Mouse (Mus musculus) urinary bladder, postnatal 10 days (tissue): ENCODE data around the gene Myh11.

ENCODE experiments used
- DNase-seq: peaks from one replicate; pipeline ENCODE4 v3.0.0; 2022; ENCODE audit warnings: low spot score

The Myh11 gene

DNA sequence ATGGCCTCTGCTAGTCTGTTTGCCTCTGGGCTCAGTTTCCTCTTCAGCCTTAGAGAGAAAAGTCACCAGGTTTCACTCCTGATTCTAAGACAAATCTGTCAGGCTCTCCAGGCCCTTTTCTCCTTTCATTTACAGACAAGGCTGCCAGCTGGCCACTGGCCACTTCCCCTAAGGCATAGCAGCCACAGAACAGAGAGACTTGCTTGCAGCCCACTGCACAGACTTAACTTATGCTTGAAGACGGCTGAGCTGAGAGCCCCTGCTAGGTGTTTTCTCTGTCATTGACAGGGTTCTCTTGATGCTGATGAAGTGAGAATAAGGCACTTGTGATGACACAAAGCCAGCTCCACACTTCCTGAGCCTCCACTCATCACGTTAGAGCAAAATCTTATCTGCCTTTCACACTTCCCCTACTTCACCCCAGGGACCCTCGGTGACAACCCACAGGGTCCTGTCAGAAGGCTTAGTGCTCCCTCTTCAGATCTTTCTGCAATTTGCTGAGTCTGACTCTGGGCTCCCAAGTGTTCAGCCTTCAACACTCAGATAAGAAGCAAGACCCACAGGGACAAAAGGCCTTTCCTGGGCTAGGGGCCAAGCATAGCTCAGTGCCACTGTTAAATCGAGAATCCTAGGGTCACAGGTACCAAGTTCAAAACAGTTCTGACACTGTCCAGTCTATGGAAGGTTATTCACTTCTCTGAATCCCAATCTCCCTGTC lies 25.8 kb downstream of the Myh11 start:
- DNase-seq: no peak

DNA sequence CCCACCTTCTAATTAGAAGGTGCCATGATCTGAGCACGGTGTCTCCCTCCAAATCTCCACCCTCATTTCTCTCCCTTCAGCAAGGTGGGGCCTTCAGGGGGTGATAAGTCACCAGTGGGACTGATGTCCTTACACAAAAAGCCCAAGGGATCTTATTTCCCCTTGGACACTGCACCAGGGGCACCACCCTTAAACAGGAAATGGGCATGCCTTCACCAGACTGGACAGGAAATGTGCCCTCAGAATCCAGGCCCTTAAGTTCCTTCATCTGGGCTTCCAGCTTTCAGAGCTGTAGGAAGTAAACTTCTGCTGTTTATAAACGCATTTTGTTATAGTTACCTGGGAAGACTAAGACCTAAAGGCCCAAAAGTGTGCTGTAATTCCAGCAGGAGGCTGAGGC lies 26.7 kb downstream of the Myh11 start:
- no peak for DNase-seq

DNA sequence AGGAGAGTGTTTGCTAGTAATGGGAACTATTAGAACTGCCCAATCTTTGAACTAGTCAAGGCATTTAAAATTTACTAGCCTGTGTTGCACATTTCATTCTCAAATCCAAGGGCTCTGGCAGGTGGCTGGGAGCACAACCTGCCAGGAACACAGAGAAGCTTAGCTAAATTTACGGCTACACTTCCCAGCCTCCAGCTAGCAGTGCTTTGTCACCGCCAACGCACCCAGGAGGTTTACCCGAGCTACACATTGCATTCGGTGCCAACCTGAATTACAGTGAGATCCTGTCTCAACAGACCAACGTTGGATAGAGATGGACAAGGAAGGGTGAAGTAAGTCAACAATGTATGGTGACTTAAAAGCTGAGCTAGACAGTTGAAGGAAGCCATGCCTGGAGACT lies 27.9 kb downstream of the Myh11 start:
- no peak for DNase-seq

DNA sequence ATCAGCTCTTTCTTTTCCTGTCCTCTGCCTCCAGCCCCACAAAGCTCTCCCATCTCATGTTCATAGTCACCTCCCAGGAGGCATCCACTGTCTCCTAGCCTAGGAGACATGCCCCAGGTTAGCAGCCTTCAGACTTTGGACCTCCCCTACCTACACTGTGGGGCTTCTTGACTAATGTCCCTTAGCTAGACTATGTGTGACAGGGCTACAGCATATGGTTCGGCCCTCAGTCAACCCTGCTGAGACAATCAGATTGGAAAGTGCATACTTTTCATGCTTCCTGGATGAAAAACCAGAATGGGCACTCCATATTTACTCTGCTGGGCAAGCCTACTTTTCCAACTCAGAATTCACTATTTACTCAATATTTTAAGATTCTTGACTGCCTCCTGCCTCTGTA lies 28.8 kb downstream of the Myh11 start:
- DNase-seq: no peak

DNA sequence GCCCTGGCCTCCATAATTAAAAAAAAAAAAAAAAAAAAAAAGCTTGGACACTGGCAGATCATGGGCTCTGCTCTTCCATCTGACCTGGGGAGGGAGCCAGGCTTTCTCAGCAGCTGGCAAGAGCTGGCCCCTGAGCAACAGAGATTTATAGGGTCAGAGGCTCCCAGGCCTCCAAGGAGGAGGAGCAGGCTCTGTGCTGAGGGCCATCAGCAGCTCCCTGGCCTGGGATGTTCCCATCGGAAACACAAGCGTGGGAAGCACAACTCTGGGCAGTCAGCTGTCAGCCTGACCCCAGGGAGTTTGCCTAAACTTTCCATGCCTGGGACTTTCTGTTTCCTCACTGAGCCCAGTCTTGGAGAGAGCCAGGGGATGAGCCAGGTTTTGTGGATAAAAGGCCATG lies 32.3 kb downstream of the Myh11 start:
- DNase-seq: no peak

DNA sequence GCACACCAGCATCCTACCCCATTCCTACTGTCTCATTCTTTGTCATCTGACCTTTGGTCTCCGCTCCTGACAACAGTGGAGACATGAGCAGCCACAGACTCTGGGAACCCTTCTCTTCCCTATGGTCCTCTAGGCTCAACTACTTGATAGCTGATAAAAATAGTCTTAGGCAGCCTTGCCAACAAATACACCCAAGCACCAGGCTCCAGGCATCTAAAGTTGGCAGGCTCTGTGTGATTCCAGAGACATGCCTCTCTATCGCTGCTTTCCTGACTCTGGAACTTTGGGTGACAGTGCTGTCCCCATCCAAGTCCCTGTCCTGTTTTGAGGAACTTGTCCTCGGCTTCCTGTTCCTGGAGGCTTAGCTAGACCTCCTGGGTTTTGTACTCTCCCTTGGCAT lies 37.6 kb downstream of the Myh11 start:
- DNase-seq: no peak

DNA sequence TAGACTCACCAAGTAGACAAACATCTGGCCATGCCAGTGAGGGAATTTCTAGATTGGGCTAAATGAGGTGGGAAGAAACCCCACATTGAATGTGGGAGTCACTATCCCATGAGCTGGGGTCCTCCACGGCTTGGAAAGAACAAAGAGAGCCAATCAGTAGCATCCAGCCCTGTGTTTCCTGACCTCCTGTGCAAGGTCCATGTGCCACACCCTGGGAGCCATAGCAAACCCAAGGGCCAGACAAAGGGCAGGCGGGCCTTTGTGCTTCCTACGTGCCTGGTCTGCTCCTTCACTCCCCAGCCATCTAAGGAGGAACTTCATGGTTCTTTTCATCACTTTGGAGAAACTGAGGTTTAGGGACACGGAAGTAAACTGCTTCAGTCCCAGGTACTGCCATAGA lies 38.3 kb downstream of the Myh11 start:
- DNase-seq: no peak

DNA sequence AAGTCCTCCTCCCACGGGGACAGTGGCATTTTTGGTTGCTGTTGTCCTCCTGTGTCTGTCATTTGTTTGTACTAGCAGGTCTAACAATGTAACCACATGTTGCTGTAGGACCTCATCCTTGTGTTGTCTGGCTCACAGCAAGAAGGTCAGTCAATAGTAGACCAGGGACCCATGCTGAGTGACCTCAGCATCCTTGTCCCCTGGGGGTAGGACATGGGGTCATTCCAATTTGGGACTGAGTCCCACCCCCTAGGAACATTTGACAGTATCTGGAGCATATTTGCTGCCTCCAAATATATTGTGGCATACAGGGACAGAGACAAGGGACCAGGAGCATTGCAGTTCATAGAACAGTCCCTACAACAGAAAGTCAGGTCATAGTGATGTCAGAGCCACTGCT lies 41.3 kb downstream of the Myh11 start:
- DNase-seq: no peak

DNA sequence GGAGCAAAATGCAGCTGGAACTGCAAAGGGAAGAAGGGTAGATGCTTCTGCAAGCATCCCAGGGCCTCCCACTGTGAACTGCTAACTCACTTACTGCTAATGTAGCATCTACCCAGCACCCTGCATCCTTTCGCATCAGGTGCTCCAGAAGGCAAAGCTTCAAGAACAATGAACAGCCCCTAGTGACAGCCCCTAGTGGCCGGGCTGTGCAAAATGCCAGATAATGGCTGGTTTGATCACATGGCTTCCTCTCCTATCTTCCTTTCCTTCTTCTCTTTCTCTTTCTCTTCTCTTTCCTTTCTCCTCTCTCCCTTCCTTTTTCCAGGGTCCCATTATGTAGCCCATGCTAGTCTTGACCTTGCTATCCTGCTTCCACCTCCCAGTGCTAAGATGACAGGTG lies 48.6 kb downstream of the Myh11 start:
- no peak for DNase-seq

DNA sequence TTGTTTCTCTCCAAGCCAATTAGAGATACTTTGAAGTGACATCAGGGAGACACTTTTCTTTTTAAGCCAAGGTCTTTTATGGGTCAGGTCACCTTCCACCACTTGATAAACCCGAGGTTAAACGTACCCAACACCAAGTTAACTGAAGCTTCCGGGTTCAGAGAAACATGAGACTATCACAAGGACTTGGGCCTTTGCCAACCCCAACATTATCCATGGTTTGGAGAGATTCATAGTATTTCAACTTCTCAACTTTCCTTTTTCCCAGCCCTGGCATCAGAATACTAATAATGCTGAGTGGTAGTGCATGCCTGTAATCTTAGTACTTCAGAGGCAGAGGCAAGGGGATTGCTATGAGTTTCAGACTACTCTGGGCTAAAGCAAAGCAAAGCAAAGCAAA lies 49.1 kb downstream of the Myh11 start:
- no peak for DNase-seq

DNA sequence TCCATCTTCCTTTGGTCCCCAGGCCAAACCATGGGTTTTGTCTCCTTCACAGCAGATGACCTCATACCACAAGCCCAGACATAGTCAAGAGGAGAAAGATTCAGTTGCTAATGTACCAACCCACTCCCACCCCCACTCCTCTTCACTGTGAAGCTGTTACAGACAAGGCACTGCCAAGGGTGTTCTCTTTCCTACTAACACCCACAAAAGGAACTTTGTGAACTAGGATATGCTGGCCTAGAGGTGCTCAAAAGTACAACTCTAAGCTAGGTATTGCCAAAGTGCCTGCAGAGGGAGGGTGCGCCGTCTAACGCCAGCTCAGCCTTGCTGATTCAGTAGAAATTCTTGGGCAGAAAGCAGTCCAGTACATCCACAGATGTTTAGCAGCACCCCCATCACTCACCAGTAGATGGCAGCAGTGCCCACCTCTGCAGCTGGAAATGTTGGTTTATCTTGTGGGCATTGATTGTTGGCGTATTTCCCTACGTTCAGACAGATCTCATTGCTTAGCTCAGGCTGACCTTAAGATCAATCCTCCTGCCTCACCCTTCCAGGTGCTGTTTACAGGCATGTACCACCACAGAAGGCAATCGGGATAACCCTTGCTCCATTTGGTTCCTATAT lies 54.0 kb downstream of the Myh11 start:
- no peak for DNase-seq

DNA sequence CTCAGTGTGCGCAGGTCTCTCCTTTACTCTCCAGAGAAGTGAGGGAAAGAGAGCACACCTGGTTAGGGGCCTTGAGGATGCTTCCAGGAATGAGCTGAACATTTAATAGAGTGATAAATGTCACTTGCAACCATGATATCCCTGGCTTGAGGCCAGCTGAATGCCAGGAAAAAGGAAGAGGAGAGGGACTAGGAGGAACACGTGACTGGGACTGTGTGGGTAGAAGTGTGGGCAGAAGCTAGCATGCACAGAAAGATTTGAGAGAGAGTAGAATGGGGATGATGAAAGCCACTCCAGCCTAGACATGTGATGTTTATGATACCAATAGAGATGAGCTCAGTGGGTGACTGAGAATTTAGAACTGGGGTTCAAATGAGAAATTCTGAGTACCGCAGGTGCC lies 76.0 kb downstream of the Myh11 start:
- DNase-seq: no peak

DNA sequence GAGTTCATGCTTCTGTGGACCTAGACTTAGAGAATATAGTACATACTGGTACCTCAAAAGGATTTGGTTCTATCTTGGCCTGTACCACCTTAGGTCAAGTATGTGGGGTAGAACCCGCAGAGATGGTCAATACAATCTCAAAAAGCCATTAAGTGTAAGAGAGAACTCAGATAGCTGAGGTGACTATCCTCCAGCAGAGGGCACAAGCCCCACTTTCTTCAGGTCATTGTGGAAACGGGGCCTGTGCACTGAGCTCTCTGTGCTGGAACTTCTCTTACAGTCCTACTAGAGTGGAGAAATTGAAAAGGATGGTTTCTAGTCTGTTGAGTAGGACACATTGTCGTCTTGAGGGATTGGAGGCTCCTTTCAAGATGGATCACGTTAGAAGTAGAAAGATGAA lies 92.4 kb downstream of the Myh11 start:
- no peak for DNase-seq

DNA sequence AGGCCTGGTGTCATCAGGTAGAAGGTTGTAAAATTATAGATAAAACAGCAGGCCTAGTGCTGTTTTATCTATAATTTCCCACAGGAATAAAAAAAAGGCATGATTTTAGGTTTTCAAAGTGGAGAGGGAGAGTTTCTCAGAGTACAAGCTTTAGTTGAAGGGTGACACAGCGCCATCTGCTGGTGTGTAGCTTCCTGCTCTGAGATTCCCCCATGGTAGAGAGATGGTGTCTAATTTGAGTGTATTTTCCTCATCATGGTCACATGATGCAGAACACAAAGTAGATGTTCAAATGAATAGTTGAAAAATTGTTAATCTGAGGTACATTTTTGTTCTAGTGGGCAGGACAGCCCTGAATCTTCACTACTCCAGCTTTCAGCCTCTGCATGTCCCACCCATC lies 95.7 kb downstream of the Myh11 start:
- DNase-seq: no peak

DNA sequence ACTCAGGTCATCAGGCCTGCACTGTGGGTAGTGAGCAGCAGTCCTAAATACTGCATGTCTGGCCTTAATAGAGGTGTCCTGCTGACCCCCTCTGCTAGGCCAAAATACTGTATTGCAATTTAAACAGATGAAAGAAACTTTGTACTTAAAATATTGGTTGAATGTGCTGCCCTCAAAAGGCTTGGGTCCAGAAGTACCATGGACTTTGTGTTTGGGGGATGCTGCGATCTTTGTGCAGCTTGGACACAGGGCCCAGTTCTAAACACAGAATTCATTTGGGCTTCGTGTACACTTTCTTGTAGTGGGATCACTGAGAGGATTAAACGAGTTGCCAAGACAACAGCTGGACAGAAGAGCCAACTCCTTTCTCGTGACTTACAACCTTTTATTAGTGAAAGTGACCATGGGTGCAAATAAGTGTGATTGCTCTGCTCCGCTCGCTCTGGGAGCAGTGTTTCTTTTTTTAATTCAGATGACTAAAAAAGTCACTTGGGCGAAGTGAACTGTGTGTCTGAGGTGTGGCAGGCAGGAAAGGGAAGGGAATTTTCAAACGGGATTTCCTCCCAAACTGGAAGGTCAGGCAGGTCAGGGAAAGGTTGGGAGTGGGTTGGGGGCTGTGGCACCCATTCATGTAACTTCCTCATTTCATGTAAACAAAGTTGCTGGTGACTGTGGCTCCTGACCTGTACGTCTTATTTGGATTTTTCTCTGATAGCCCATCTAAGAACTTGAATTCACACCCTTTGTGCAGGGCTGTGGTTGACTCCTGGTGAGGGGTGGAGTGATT lies 96.8 kb downstream of the Myh11 start:
- no peak for DNase-seq

DNA sequence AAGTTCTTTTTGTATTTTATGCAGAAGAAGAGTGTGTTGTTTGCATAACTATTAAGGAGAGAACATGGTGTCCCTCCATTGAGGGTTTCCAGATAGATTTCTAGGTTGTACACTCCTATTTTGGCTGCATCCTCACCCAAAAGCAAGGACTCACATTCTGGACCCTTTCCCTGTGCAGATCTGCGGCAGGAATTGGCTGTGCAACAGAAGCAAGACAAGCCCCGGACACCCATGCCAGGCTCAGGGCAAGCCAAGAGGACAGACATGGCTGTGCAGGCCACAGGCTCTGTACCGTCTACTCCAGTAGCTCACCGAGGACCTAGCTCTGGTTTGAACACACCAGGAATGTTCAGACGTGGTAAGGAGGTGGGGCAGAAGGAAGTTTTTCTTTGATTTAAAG lies 105.7 kb downstream of the Myh11 start:
- no peak for DNase-seq

DNA sequence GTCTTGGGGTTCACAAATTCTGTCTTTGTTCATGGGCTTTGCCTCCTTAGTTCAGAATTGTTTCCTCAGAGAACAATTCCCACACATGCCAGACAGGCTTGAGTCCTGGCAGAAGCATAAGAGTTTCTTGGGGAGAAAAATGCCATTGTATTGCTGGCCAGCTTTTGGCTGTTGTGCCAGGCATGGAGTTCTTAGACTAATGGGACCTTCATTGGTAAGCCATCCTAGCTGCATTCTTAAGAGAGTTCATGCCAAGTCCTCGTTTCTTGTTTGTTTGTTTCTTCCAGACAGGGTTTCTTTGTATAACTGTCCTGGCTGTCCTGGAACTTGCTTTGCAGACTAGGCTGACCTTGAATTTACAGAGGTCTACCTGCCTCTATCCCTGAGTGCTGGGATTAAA lies 107.3 kb downstream of the Myh11 start:
- no peak for DNase-seq

DNA sequence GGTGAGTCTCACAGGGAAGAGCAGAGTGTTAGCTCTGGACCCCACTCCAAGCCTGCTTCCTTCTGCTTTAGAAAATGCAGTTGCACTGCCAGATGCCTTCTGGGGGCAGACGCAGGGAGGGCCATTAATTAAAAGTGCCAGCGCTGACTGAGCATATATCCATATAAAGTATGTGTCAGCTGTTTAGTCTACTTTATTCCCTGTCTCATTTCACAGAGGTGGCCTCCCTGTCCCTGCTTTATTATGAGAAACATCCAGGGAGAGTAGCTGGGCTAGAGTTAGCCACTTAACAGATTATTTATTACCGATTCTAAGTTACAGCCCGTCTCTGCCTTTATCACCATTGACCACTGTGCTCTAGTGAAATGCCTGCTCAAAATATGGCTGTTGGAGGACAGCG lies 108.8 kb downstream of the Myh11 start:
- no peak for DNase-seq

DNA sequence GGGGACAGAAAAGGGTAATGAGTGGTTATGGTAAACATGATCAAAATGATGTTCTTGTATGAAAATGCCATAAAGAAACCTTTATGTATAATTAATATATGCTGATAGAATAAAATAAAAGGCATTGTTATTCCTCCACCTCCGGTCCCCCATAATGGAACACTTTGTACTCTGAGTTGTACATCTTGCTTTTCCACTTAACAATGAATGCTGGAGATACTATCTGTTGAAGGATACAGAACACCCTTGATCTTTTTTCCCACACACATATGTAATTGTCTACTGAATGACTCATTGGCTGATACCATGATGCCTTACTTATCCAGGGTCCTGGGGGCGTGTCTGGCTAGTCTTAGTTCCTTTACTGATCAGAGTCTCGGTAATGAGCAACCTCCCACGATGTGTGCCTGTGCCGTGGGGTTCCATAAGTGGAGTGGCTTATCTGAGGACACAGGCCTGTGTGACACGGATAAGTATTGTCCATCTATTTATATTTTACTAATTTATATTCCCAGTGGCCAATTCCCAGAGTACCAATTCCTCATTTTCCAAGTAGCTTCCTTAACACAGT lies 110.9 kb downstream of the Myh11 start:
- no peak for DNase-seq

DNA sequence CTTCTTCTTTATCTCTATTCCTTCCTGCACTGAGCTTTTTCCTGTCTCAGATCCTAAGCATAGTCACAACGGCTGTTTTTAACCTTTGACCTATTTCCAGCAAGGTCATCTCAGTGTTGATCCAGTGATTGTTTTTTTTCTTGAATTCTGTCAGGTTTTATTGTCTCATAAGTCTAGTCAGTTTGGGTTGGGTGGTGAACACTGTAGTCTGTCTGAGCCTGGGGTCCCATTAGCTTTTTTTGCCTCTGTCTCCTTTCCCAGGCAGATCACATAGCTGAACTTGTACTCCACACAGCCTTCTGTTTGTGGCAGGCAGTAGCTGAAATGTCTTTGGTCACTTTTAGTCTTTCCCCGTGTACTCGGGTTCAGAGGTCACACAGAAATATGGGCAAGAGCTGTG lies 113.1 kb downstream of the Myh11 start:
- no peak for DNase-seq

DNA sequence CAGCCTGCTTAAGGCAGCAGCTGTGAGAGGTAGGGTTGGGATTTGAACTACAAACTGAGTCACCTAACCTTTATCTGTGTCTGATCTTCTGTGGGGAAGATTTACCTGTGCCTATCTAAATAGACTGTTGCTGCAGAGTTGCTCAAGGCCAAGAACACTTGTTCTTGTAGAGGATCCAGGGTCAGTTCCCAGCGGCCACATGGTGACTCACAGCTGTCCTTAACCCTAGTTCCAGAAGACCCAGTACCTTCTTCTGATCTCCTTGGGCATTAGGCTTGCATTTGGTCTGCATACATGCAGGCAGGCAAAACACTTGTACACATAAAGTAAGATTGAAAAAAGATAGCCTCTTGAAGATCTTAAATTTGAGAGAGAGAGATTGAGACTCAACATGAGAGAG lies 121.5 kb downstream of the Myh11 start:
- no peak for DNase-seq

DNA sequence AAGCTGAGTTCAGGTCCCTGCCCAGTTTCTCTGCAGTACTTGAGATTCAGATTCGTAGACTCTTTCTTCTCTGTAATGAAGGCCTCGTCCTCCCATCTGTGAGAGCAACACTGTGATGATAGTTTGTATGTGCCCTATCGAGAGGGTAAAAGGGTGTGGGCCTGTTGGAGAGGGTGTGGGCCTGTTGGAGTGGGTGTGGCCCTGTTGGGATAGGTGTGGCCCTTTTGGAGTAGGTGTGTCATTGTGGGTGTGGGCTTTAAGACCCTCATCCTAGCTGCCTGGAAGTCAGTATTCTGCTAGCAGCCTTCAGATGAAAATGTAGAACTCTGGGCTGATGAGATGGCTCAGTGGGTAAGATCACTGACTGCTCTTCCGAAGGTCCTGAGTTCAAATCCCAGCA lies 124.7 kb downstream of the Myh11 start:
- DNase-seq: no peak

DNA sequence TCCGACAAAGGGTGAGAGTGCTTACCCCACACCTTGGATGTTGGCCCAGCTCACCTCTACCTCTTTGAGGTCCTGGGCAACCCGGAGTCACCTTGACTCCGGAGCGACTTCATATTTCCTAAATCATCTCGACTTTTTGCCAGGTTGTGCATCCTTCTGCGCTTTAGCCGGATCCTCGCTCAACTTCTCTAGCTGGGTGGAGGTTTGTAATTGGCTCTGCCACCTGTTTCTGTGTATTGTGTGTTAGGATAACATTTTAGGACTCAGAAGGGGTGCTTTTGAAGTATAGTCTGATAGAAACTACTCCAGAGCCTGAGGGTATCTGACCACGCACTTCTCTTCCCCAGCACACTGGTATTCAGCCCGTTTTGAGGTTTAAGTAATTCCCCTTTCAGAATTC lies 127.4 kb downstream of the Myh11 start:
- DNase-seq: no peak
